Mouse (Mus musculus) testis, adult 2 months (tissue): Measurements from ENCODE around the gene Hist1h1d.
"Not testable (repeated sequence)": the region's sequence is repeated elsewhere in the genome, so short reads cannot be mapped to it uniquely, and the experiment has no call there.

Experiments used
- CTCF ChIP-seq: fragments of 200-500 bp; IDR thresholded peaks from 2 replicates; pipeline ENCODE4 v1.5.1; 2012; ENCODE audit warnings: low read depth, mild to moderate bottlenecking, inconsistent platforms, low read length, moderate library complexity; ENCODE audit not compliant: control insufficient read depth, insufficient read depth, insufficient replicate concordance
- POLR2A ChIP-seq: fragments of 200-500 bp; IDR thresholded peaks from 2 replicates; pipeline ENCODE4 v1.6.1; 2012; ENCODE audit warnings: low read depth, mild to moderate bottlenecking, inconsistent platforms, low read length, moderate library complexity; ENCODE audit not compliant: control insufficient read depth

DNA sequence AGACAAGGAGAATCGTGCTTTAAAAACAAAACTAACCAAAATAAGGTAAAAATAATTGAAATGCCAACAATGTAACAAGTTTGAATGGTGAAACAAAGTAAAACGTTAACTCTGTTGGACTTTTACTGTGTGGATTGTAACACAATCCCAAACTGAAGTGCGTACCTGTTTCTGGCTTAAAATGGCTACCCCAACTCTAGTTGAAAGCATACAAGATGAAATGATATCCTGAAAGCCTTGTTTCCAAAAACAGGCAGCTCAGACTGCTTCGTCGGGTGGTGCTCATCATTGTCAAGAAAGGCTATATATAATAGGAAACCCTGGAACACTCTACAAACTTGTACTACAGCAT, 8.4 kb downstream of the Hist1h1d start:
- not testable (repeated sequence) for TF ChIP-seq CTCF, POLR2A
